Mouse (Mus musculus) telencephalon, adult 2 months (tissue): ENCODE data around the gene Gm26620.

Experiments used
- DNase-seq: peaks from one replicate; pipeline ENCODE4 v3.0.0-alpha.2; 2011; ENCODE audit warnings: low read depth, low spot score

The Gm26620 gene

DNA sequence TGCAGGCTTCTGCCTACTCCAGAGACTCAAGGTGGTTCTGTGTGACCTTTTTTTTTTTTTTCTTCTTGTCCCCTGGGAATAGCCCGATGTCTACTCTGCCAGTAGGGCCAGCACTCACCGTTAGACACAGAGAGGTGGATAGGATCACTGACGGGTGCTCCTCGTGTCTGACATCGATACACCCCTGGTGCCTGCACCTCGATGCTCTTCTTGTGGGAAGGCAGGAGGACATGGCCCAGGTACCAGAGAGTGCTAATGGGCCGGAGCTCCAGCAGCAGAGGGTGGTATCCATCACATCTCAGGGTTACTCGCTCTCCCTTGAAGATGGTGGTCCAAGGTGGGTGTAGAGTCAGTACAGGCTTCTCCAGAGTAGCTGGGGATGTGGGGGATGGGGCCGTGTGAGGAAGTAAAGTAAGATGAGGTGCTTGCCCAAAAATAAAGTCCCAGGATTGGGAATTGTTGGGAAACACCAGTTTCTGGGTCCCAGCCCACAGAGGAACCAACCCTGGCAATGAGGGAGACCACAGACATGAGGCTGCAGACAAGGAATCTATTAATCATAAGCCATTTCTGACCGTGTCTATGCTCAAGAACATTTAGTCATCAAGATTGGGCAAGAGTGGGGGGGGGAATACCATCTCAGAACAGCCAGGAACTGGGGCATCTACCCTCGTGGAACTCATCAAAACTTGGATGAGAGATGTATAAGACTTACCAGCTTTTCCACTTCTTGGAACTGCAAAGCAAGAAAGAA, 27.2 kb downstream of the Gm26620 start:
- DNase-seq, result no peak

DNA sequence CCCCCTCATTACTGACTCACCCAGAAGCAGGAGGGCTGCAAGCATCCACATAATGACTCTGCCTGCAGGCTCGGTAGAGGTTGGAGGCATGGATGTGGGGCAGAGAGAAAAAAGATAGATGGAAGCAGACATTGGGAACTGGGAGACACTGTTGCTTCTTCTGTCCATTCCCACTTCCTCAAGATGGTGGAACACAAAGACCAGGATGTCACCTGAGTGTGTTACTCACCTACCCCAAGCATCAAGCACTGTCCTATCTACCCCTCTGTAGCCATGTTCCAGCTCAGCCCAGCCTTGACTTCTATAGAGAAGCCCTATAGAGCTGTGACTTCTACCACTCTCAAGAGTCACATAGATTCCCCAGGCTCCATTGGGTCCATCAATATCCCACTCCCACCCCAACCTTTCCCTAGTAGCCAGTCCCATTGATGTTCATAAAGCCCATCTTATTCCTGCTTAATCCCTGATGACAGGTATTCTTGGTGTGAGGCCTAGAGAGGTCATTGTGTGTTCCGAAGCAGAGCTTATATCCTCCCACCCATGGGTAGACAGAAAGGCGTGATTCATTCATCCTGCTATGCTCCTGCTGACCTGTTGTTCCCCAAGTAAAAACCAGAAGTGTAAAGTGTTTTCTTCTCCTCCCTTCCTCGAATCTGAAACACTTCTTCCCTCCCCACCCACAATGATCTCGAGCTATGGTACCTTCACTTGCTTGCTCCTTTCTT, 28.2 kb downstream of the Gm26620 start, which contains the start of gene Fcrlb:
TSS of gene Fcrlb (minus strand) at position 51 of the 725 bp plus-strand sequence.
- no peak for DNase-seq

DNA sequence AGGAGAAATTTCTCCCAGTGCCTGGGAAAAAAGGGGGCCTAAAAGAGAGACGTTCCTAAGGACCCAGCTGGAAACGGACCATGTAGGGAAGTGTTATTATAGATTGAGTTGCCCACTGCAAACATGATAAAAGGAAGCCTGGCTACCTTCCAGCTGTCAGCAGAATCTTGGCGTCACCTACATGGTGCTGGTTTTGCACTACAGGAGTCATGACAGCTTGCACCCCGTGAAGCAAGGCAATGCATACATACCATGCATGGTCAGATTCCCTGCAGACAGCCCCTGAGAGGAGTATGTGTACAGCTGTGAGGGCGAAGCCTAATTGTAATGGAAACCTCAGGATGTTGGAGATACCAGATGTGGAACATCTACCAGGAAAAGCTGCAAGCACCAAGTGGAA, 30.8 kb downstream of the Gm26620 start:
- DNase-seq, result no peak

GRCm38 (mm10) chr1:170919308-170919707, 34.4 kb downstream of the Gm26620 start:
- no peak for DNase-seq

- DNase-seq, result no peak
Observed at GRCm38 (mm10) chr1:170924485-170924884, 39.6 kb downstream of the Gm26620 start.

DNA sequence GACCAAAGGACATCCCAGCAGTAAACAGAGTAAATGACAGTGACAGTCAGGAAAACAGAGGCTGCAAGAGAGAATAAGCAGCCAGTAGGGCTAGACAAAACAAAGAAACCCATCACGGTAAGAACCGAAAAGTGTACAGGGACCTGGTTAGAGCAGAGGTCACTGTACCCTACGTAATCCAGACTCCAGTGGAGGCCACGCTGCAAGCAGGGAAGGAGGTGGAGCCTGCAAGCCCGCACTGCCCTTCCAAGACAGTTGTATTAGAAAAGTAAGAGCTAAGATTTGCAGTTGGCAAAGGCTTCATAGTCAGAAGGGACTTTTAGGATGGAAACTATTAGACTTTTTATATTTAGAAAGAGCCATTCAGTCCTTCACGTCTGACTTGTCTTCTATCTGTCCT, 42.1 kb downstream of the Gm26620 start:
- DNase-seq, result no peak

GRCm38 (mm10) chr1:170927378-170927777, 42.5 kb downstream of the Gm26620 start, which contains the start of gene Fcrla:
Gene Fcrla, minus strand, starts transcription at chr1:170927583.
- DNase-seq, result no peak

DNA sequence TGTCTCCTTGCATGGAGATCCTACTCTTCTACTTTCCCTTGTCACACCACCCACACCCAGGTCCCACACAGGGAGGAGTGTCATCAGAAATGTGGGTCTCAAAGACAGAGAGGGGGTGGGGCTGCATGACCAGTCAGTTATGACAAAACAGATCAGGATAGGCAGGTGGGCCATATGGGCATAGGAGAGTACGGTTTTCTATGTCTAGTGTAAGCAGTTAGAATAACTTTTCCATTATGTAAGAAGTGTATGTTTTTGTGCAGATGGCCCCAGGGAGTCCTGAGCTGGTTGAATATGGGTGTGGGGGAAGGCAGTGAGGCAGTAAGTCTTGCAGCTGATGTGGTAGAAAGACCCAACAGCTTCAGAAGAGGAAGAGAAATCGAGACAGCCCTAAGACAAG, 43.6 kb downstream of the Gm26620 start:
- no peak for DNase-seq

GRCm38 (mm10) chr1:170929245-170929644, 44.4 kb downstream of the Gm26620 start:
- DNase-seq, result no peak

- no peak for DNase-seq
Observed at GRCm38 (mm10) chr1:170932043-170932442, 47.2 kb downstream of the Gm26620 start.

DNA sequence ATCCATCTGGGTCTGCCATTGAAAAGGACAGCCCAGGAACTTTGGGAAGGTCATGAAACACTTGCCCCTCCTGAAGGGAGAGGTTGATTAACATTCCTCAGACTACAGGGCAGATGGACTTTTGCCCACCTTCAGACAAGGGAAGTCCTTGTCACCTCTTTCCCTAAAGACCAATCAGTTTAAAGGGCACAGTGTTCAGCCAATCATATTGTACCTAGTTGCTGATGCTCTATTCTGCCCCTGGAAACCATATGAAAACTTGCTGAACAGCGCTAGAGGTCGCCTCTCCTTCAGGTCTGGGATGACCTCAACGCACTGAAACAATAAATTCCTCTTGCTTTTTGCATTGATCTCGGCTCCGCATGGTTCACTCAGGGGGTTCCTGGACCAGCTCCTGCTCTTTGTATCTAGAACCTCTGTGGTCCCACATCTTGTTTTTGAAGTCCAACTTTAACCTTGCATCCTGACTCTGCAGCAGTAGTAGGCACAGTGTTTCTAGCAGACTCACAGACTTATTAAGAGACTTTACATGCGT, 48.6 kb downstream of the Gm26620 start:
- no peak for DNase-seq

DNA sequence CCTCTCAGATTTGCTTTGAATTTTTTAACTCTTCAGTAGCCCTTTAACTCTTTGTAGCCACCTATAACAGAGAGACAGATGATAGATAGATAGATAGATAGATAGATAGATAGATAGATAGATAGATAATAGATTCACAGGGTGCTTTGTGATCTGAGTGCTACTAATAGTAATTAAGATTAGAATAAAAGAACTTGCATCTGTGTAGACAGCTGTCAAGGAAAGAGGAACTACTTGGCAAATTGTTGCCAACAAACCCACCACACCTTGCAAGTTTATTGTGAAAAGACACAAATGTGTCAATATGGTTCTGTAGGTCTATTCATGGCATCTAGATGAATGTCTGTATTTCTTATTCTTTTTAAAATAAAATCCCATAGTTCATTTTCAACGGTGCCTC, 49.1 kb downstream of the Gm26620 start:
- no peak for DNase-seq

DNA sequence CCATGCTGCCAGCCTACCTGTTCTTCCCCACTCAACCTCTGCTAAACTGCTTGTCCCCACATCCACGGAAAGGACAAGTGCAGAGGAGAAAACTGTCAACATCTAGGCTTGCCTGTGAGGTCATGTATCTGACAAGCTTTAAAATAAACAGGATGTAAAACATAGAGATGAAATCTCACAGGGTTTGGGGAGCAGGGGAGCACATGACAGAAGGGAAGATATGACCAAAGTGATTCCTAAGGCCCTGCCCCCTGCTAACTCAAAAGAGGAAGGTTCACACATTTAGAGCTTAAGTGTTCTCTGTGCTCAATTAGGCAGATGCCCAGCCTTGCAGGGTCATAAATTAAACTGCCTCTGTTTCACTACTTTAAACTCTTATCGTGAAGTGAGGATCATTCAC, 49.5 kb downstream of the Gm26620 start:
- DNase-seq, result no peak
